Mouse (Mus musculus): ENCODE data around the gene Rcsd1.

Rcsd1 gene

GRCm38 (mm10) chr1:165618201-165618624, 91.3 kb downstream of the Rcsd1 start:
- no peaks in the 10 kb centered on the region for H3K27me3 ChIP-seq (ENCODE audit: control insufficient read depth, insufficient read depth, low read length, poor library complexity, severe bottlenecking)
- no peaks in the 10 kb centered on the region for H3K36me3 ChIP-seq (ENCODE audit: control insufficient read depth, insufficient read depth, low read length, poor library complexity, severe bottlenecking)
- no peak for DNase-seq (ENCODE audit: low read depth, low spot score)

DNA sequence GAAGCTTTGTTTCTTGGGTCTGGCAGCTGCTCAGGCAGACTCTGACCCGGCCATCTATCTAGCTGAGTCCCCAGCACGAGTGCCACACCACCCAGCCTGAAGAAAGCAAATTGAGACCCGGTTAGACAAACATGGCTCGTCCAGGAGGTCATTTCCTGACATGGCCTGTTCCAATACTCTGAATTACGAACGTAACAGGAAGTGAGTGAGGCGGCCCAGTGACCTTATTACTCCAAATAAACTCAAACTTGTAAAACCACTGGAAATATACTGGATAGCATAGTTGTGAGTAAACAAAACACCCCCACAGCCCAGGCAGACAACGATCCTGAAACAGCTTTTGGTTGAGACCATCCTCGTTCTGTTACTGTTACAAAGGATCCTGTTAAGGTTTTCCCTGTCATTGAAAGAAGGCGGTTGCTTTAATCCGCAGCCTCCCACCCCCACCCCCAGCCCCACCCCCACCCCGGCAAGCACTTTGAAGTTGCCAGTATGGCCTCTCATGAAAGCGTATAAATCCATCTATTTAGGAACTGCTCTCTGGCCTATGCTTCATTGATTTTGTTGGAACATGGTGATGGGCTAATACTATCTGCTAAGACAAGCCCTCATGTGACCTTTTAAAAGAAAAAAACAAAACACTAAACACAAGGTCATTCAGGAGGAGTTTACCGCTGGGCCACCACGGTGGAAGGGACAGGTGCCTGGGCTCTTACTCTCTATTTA, 92.2 kb downstream of the Rcsd1 start:
- Histone ChIP-seq H3K36me3 (ENCODE audit: control insufficient read depth, insufficient read depth, low read length, poor library complexity, severe bottlenecking) (no peaks in the 10 kb centered on the region), H3K27me3 (ENCODE audit: control insufficient read depth, insufficient read depth, low read length, poor library complexity, severe bottlenecking) (no peaks in the 10 kb centered on the region)
- no peak for DNase-seq (ENCODE audit: low read depth, low spot score)

GRCm38 (mm10) chr1:165616652-165617051, 92.9 kb downstream of the Rcsd1 start:
- Histone ChIP-seq H3K27me3 (ENCODE audit: control insufficient read depth, insufficient read depth, low read length, poor library complexity, severe bottlenecking) (no peaks in the 10 kb centered on the region), H3K36me3 (ENCODE audit: control insufficient read depth, insufficient read depth, low read length, poor library complexity, severe bottlenecking) (no peaks in the 10 kb centered on the region)
- DNase-seq (ENCODE audit: low read depth, low spot score), result no peak

GRCm38 (mm10) chr1:165614793-165615192, 94.8 kb downstream of the Rcsd1 start:
- no peaks in the 10 kb centered on the region for H3K27me3 ChIP-seq (ENCODE audit: control insufficient read depth, insufficient read depth, low read length, poor library complexity, severe bottlenecking)
- no peak for DNase-seq (ENCODE audit: low read depth, low spot score)
- no peaks in the 10 kb centered on the region for H3K36me3 ChIP-seq (ENCODE audit: control insufficient read depth, insufficient read depth, low read length, poor library complexity, severe bottlenecking)

- no peak for DNase-seq (ENCODE audit: low read depth, low spot score)
- Histone ChIP-seq H3K27me3 (ENCODE audit: control insufficient read depth, insufficient read depth, low read length, poor library complexity, severe bottlenecking) (no peaks in the 10 kb centered on the region), H3K36me3 (ENCODE audit: control insufficient read depth, insufficient read depth, low read length, poor library complexity, severe bottlenecking) (no peaks in the 10 kb centered on the region)
These were observed 95.6 kb downstream of the Rcsd1 start for GRCm38 (mm10) chr1:165613926-165614325.

- H3K36me3 ChIP-seq (ENCODE audit: control insufficient read depth, insufficient read depth, low read length, poor library complexity, severe bottlenecking), result no peaks in the 10 kb centered on the region
- no peak for DNase-seq (ENCODE audit: low read depth, low spot score)
- no peaks in the 10 kb centered on the region for H3K27me3 ChIP-seq (ENCODE audit: control insufficient read depth, insufficient read depth, low read length, poor library complexity, severe bottlenecking)
These were observed 96.8 kb downstream of the Rcsd1 start for GRCm38 (mm10) chr1:165612714-165613113.

DNA sequence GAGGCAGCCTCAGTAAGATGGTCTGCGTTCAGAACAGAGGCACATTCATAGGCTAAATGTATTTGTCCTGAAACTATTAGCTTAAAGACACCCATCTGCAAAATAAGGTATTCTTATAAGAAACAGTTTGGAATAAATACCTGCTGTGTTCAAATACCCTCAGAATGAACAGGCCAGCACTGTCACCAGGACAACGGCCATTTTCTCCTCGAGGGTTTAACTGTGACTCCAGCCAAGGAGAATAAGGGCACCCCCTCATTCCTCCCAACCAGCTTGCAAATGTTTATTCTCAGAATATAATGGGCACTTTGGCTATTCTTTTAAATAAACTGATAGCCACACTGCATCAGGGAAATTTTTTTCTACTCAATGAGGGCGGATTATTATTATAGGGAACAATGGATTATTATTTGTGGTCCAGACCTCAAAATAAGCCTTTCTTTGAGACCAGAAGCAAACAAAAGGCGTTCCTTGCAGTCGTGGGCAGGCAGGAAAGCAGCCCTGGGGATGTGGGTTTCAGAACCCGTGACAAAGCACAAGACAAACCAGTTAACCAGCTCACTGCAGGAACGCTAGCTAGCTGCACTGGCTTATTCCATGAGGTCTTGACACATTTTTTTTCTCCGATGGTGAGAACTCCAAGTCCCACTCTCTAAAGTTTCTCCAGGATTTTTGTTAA, 99.1 kb downstream of the Rcsd1 start:
- no peaks in the 10 kb centered on the region for H3K36me3 ChIP-seq (ENCODE audit: control insufficient read depth, insufficient read depth, low read length, poor library complexity, severe bottlenecking)
- H3K27me3 ChIP-seq (ENCODE audit: control insufficient read depth, insufficient read depth, low read length, poor library complexity, severe bottlenecking), result no peaks in the 10 kb centered on the region
- DNase-seq (ENCODE audit: low read depth, low spot score), result no peak

DNA sequence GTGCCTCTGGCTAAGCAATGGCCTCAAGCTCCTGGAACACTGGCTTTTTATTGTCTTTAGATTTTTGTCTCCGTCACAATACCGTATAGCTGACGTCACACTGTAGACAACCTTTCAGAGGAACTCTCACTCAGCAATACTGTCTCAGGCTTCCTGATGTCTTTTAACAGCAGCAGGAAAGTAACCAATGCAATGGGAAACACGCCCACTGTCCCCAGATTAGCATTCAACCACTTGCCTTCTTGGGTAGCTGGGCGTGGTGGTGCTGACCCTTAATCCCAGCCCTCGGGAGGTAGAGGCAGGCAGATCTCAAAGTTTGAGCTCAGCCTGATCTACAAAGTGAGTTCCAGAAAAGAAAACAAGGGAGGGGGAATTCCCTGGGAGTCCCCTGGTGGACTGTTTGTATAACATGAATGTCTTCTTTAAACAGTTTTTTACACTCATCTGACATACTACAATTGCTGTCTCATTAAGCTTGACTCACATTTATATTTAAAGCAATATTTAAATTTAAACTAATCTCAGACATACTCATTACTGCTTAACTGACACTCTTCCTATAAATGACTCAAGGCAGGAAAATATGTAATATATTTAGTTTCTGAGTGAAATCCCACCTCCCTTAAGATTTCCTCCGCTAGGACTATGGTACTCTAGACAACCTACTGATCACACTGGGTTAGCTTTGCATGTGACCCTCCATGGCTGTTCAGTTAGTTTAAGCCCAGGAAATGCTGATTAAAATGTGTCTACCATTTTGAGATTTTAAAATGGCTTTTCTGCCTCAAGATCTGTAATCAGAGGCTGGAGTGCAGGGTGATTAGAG, 99.8 kb downstream of the Rcsd1 start:
- Histone ChIP-seq H3K27me3 (ENCODE audit: control insufficient read depth, insufficient read depth, low read length, poor library complexity, severe bottlenecking) (no peaks in the 10 kb centered on the region), H3K36me3 (ENCODE audit: control insufficient read depth, insufficient read depth, low read length, poor library complexity, severe bottlenecking) (no peaks in the 10 kb centered on the region)
- DNase-seq (ENCODE audit: low read depth, low spot score), result no peak

DNA sequence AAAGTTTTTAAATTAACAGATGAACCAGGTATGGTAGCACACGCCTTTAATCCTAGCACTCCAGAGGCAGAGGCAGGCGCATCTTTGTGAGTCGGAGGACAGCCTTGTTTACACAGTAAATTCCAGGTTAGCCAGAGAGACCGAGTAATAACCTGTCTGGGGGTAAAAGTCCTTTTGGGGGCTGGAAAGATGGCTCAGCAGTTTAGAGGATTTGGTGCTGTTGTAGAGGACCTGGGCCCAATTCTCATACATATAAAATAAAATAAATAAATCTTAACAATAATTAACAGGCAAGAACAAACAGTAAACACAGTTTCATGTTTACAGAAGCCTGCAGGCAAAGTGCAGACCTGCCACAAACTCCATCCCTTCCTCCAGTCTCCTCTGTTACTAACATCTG, 100.7 kb downstream of the Rcsd1 start:
- DNase-seq (ENCODE audit: low read depth, low spot score), result no peak
- H3K36me3 ChIP-seq (ENCODE audit: control insufficient read depth, insufficient read depth, low read length, poor library complexity, severe bottlenecking), result no peaks in the 10 kb centered on the region
- H3K27me3 ChIP-seq (ENCODE audit: control insufficient read depth, insufficient read depth, low read length, poor library complexity, severe bottlenecking), result no peaks in the 10 kb centered on the region

GRCm38 (mm10) chr1:165605774-165606173, 103.8 kb downstream of the Rcsd1 start:
- no peaks in the 10 kb centered on the region for H3K36me3 ChIP-seq (ENCODE audit: control insufficient read depth, insufficient read depth, low read length, poor library complexity, severe bottlenecking)
- no peaks in the 10 kb centered on the region for H3K27me3 ChIP-seq (ENCODE audit: control insufficient read depth, insufficient read depth, low read length, poor library complexity, severe bottlenecking)
- DNase-seq (ENCODE audit: low read depth, low spot score), result no peak

- no peaks in the 10 kb centered on the region for H3K36me3 ChIP-seq (ENCODE audit: control insufficient read depth, insufficient read depth, low read length, poor library complexity, severe bottlenecking)
- H3K27me3 ChIP-seq (ENCODE audit: control insufficient read depth, insufficient read depth, low read length, poor library complexity, severe bottlenecking), result no peaks in the 10 kb centered on the region
- no peak for DNase-seq (ENCODE audit: low read depth, low spot score)
These were observed 104.4 kb downstream of the Rcsd1 start for GRCm38 (mm10) chr1:165605108-165605507.

DNA sequence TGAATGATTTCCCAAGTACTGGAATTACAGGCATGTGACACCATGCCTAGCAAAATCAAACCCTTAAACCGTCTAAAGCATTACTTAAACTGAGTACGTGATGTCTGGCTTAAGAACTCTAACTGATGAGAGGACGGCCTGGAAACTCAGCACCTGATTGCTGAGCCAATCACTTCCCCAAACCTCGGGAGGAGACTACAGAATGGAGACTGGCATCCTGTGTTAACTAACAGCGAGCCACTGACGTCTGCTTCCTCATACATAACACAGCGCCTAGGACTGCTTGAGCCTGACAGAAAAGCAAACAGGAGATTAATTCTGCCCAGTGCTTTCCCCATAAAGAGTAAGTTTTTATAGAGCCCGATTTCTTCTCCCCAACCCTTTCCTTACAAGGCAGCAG, 105.4 kb downstream of the Rcsd1 start:
- no peak for DNase-seq (ENCODE audit: low read depth, low spot score)
- Histone ChIP-seq H3K36me3 (ENCODE audit: control insufficient read depth, insufficient read depth, low read length, poor library complexity, severe bottlenecking) (no peaks in the 10 kb centered on the region), H3K27me3 (ENCODE audit: control insufficient read depth, insufficient read depth, low read length, poor library complexity, severe bottlenecking) (no peaks in the 10 kb centered on the region)

DNA sequence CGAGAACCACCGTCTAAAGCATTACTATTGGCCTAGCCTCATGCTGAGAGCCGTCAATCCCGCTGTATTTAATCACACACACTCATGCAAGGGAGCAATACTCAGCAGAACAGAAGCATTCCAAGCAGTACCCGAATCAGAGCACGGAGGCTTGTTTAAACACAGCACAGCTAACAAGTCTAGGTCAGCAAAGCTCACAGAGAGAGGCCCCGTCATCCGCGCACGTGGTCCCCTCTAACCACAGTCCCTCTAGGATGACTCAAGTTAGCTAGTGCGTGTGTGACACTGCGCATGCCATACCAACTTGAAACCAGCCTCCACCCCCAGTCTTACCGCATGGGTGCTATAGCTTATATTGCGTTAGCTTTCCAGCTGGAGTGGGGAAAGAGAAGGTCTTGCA, 106.3 kb downstream of the Rcsd1 start:
- DNase-seq (ENCODE audit: low read depth, low spot score), result no peak
- Histone ChIP-seq H3K27me3 (ENCODE audit: control insufficient read depth, insufficient read depth, low read length, poor library complexity, severe bottlenecking) (no peaks in the 10 kb centered on the region), H3K36me3 (ENCODE audit: control insufficient read depth, insufficient read depth, low read length, poor library complexity, severe bottlenecking) (no peaks in the 10 kb centered on the region)

DNA sequence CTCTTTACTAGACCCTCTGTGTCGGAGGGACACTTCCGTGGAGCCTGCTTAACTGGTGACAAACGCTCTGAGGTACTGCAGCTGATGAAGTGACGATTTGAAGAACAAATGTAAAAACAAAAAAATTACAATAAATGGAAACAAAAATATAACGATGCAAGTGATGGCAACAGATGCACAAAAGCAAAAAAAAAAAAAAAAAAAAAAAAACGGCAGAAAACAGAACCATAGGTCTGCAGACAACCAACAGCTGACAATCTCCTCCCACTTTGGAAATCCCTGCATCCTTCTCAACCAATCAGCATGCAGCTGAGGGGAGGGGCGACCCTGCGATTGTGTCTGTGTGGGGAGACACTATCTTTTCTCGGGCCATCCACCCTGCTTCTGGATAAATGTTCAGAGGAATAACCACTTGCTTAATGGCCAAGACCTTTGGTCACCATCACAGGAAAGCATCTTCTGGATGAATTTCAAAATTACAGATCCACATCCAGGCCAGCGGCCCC, 107.7 kb downstream of the Rcsd1 start:
- Histone ChIP-seq H3K36me3 (ENCODE audit: control insufficient read depth, insufficient read depth, low read length, poor library complexity, severe bottlenecking) (no peaks in the 10 kb centered on the region), H3K27me3 (ENCODE audit: control insufficient read depth, insufficient read depth, low read length, poor library complexity, severe bottlenecking) (no peaks in the 10 kb centered on the region)
- no peak for DNase-seq (ENCODE audit: low read depth, low spot score)
